Mouse (Mus musculus) thymus, postnatal 14 days (tissue): ENCODE measurements around the gene Mindy3.

Experiments used
- DNase-seq: peaks from one replicate; pipeline ENCODE4 v3.0.0; 2021

Mindy3 gene

DNA sequence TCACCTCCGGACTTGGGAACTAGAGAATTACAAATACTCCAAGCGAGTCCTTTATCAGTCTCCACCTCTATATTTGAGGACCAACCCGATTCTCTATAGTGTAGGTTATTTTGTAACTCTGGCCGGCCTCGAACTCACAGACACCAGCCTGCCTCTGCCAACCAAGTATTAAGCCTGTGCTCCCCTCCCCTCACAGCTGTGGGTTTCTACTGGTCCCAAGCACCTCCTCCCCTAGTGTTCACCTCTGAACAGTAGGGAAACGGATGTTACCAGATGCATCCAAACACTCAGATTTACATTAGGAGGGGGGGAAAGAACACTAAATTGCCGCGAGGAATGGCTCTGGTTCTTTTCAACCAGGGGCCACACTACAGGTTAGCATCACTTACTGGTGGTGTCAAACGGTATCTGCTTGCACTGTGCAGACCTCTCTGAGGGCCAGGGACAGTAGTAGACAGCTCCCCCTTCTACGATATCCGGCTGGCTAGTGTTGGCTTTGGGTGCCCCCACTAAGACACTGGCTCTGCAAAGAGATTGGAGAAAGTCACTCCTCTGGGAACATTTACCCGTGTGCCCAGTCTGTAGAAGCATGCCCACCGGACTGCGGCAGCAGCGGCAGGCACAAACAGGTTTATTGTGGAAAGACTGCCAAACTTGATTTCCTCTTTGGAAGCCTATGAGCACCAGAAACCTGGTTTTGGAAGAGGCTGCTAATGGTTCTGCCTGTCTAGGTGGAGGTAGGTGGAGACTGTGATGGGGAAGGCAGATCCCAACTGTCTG lies 118.6 kb downstream of the Mindy3 start:
- no peak for DNase-seq

DNA sequence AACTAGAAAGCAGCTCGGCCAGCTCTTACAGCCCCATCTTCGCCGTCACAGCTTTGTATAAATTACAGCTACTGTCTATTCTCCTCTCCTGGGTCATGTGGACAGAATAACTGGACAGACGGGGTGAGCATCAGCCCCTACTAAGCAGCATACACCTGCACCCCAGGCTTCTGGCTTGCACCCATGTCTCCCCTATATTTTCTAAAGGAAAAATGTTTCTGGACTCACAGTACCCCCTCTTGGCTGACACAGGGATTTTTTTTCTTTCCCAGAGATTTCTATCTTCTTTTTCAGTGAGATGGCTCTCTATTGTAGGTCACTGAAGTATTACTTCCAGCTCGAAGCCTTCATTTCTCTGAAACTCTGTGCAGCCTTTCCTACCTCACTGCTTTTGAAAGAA lies 122.0 kb downstream of the Mindy3 start:
- no peak for DNase-seq
